Comparison of ENCODE assay signal across 37 mouse cellular contexts in the genomic region with DNA sequence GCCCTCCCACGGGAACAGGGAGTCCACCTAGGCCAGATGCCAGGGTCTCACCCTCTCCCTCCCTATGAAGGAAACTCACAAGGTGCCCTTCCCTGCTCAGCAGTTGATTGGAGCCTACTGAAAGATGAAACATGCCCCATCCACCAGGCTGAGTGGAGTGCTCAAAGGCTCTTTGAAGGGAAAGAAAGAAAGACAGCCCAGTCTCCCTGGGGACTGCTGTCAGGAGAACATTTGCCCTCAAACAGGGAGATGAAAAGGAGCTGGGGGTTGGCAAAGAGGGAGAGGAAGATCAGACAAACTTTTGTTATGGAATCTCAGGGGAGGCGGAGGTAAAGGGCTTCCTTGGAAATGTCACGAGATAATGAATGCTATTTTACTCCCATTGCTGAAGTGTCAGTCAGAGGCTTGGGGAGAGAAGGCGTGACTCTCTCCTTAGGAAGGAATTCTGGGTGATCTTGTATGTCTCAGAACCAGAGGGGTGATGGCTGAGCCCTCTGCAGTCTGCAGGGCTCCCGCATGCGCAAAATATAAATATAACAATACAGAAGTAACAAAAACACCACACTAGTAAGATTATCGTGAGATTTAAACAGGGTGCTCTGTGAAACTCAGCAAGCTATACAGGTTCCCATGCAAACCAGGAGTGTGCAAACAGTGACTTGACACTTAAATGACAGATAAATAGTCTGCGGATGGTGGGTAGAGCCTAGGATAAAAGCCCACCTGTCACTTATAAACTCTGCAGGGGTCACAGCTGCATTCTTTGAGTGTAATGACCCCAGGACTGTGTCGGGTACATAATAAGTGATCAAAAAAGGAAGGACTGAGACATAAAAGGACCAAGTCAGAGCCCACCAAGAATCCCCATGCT. TPM values are rescaled to one million over a fixed set of nuclear protein-coding genes. Genes with fewer than 3 reads are reported as not detected.
DNase-seq lines count a peak whose midpoint lies in the region; ATAC-seq and TF ChIP-seq lines count a peak whose summit lies in the region.
"Had no signal": no experiment of that assay in that cellular context is flagged by ENCODE, and none has a peak within 500 bp of the region (broad histone marks: within the 10 kb centered on the region; RNA-seq: fewer than 3 reads in every experiment).

No protein-coding gene starts in this region.

- intact Hi-C loops in left cerebral cortex, postnatal 14 days (cut with DNase I), result loop anchor here (10.0 kb wide), 1 partner anchor 263 kb away; no protein-coding TSS in a partner anchor

- H3K27me3 ChIP-seq in forebrain, embryonic 12.5 days, result no peaks in the 10 kb centered on the region
- H3K27me3 ChIP-seq in forebrain, embryonic 10.5 days (ENCODE audit: poor library complexity, severe bottlenecking), result no peaks in the 10 kb centered on the region
- H3K27me3 ChIP-seq in forebrain, postnatal 0 days (ENCODE audit: insufficient read depth, low read length), result no peaks in the 10 kb centered on the region
- no peaks in the 10 kb centered on the region for H3K27me3 ChIP-seq in midbrain, embryonic 14.5 days (ENCODE audit: control insufficient read depth, insufficient read depth, low read length)
- H3K27me3 ChIP-seq: embryonic facial prominence, embryonic 15.5 days; intestine, embryonic 15.5 days; neural tube, embryonic 13.5 days had no signal

- no peak overlapping the region for H3K4me3 ChIP-seq in forebrain, embryonic 12.5 days (replicated peaks)
- no peak overlapping the region for H3K4me3 ChIP-seq in forebrain, embryonic 10.5 days
- H3K4me3 ChIP-seq in forebrain, postnatal 0 days (ENCODE audit: low read depth, low read length), result no peak overlapping the region
- no peak overlapping the region for H3K4me3 ChIP-seq in midbrain, embryonic 14.5 days (replicated peaks; ENCODE audit: low read depth, low read length)
- H3K4me3 ChIP-seq: embryonic facial prominence, embryonic 15.5 days; hindbrain, embryonic 10.5 days; intestine, embryonic 15.5 days; myocyte; neural tube, embryonic 13.5 days had no signal

- no peak overlapping the region for H3K9ac ChIP-seq in forebrain, embryonic 12.5 days
- no peak overlapping the region for H3K9ac ChIP-seq in forebrain, postnatal 0 days
- no peak overlapping the region for H3K9ac ChIP-seq in midbrain, embryonic 14.5 days (replicated peaks; ENCODE audit: low read length)
- H3K9ac ChIP-seq: embryonic facial prominence, embryonic 15.5 days; intestine, embryonic 15.5 days; liver, embryonic 14.5 days; neural tube, embryonic 13.5 days had no signal

- ATAC-seq in forebrain, embryonic 12.5 days (ENCODE audit: low FRiP score), result no peak
- peak; percentile 44; the same call in 1 of the 2 replicates for ATAC-seq in forebrain, postnatal 0 days
- peak; percentile 68 for ATAC-seq in midbrain, embryonic 14.5 days (ENCODE audit: low FRiP score, low TSS enrichment)
- ATAC-seq: hindbrain, embryonic 16.5 days; intestine, embryonic 15.5 days had no signal

- no peak for TF ChIP-seq CTCF in forebrain, postnatal 0 days (IDR thresholded peaks at IDR 0.05; ENCODE audit: low read depth)

- H3K4me2 ChIP-seq in forebrain, embryonic 12.5 days, result no peak overlapping the region
- no peak overlapping the region for H3K4me2 ChIP-seq in forebrain, postnatal 0 days (ENCODE audit: low read depth)
- no peak overlapping the region for H3K4me2 ChIP-seq in midbrain, embryonic 14.5 days (ENCODE audit: low read length)
- H3K4me2 ChIP-seq: embryonic facial prominence, embryonic 15.5 days; intestine, embryonic 15.5 days; neural tube, embryonic 13.5 days had no signal

- DNase-seq in forebrain, embryonic 10.5 days (ENCODE audit: extremely low spot score, low spot score), result no peak
- peak; percentile 34 for DNase-seq in brain, adult 2 months (ENCODE audit: low read depth, low spot score)
- no peak for DNase-seq in forebrain, postnatal 0 days
- DNase-seq in midbrain, embryonic 14.5 days, result peak; percentile 79
- no peak for DNase-seq in left cerebral cortex, postnatal 14 days (ENCODE audit: low spot score in 2 of 2)
- no peak for DNase-seq in heart, adult 18-20 months
- DNase-seq in neural tube, embryonic 10.5 days (ENCODE audit: extremely low spot score, low spot score), result no peak
- DNase-seq: adrenal gland, postnatal 14 days; cerebellum, adult 2 months; cerebellum, postnatal 14 days; gastrocnemius, postnatal 10 days; heart, postnatal 14 days; kidney, adult 2 months; layer of hippocampus, adult 9-11 months; liver; lung, adult 2 months; lung, postnatal 10 days; thymus, postnatal 14 days had no signal

- peak overlapping the region; percentile 31; the same call in 1 of the 2 replicates for H3K27ac ChIP-seq in forebrain, embryonic 12.5 days
- no peak overlapping the region for H3K27ac ChIP-seq in forebrain, embryonic 10.5 days
- H3K27ac ChIP-seq in forebrain, postnatal 0 days (ENCODE audit: low read depth, low read length), result no peak overlapping the region
- H3K27ac ChIP-seq in midbrain, embryonic 14.5 days (replicated peaks; ENCODE audit: low read depth, low read length), result peak overlapping the region; percentile 43; the same call in 1 of the 2 replicates
- H3K27ac ChIP-seq: embryonic facial prominence, embryonic 15.5 days; hindbrain, embryonic 10.5 days; intestine, embryonic 15.5 days; kidney, postnatal 0 days; liver, embryonic 14.5 days; neural tube, embryonic 13.5 days had no signal

- no peaks in the 10 kb centered on the region for H3K36me3 ChIP-seq in forebrain, embryonic 12.5 days (replicated peaks)
- no peaks in the 10 kb centered on the region for H3K36me3 ChIP-seq in forebrain, embryonic 10.5 days (replicated peaks)
- no peaks in the 10 kb centered on the region for H3K36me3 ChIP-seq in forebrain, postnatal 0 days (ENCODE audit: insufficient read depth)
- no peaks in the 10 kb centered on the region for H3K36me3 ChIP-seq in midbrain, embryonic 14.5 days (ENCODE audit: control insufficient read depth, insufficient read depth, low read length)
- H3K36me3 ChIP-seq: embryonic facial prominence, embryonic 15.5 days; hindbrain, embryonic 10.5 days; intestine, embryonic 15.5 days; neural tube, embryonic 13.5 days had no signal

- 38% methylated on average over 9 of the region's 9 CpGs for WGBS in forebrain, embryonic 12.5 days
- 60% methylated on average over 9 of the region's 9 CpGs for WGBS in forebrain, embryonic 10.5 days
- WGBS in forebrain, postnatal 0 days, result 34% methylated on average over 9 of the region's 9 CpGs
- whole genome bisulfite sequencing in midbrain, embryonic 14.5 days, result 13% methylated on average over 9 of the region's 9 CpGs

- H3K9me3 ChIP-seq in forebrain, embryonic 12.5 days, result no peaks in the 10 kb centered on the region
- H3K9me3 ChIP-seq in forebrain, embryonic 10.5 days, result no peaks in the 10 kb centered on the region
- no peaks in the 10 kb centered on the region for H3K9me3 ChIP-seq in forebrain, postnatal 0 days (ENCODE audit: low read length)
- H3K9me3 ChIP-seq in midbrain, embryonic 14.5 days (ENCODE audit: control insufficient read depth, low read length), result no peaks in the 10 kb centered on the region
- H3K9me3 ChIP-seq: embryonic facial prominence, embryonic 15.5 days; hindbrain, embryonic 10.5 days; intestine, embryonic 15.5 days; neural tube, embryonic 13.5 days had no signal

- H3K4me1 ChIP-seq in forebrain, embryonic 12.5 days, result peaks cover 13% of the 10 kb centered on the region; the same call in 1 of the 2 replicates
- H3K4me1 ChIP-seq in forebrain, embryonic 10.5 days, result peaks cover 13% of the 10 kb centered on the region
- no peaks in the 10 kb centered on the region for H3K4me1 ChIP-seq in forebrain, postnatal 0 days (ENCODE audit: insufficient read depth)
- 0 out of 2 replicates have a peak, but pooled peaks cover 6% of the 10 kb centered on the region for H3K4me1 ChIP-seq in midbrain, embryonic 14.5 days (ENCODE audit: control insufficient read depth, insufficient read depth, low read length)
- H3K4me1 ChIP-seq: embryonic facial prominence, embryonic 15.5 days; intestine, embryonic 15.5 days had no signal

RNA-seq across cellular contexts. Expression of a gene that starts 18.7 kb away (rescaled TPM):
- polyA plus RNA-seq in forebrain, embryonic 12.5 days (2016; fragmentation: Nextera tagmentation; extraction: Ambion mirVana), result not detected in 2 replicates
- not detected in 2 replicates for polyA plus RNA-seq in forebrain, embryonic 10.5 days (2016; fragmentation: Nextera tagmentation; extraction: Ambion mirVana)
- total RNA-seq in forebrain, postnatal 0 days (2014; rRNA removed), result not detected in 2 replicates
- polyA plus RNA-seq in forebrain, postnatal 0 days (2015; fragmentation: Nextera tagmentation; extraction: Ambion mirVana), result not detected in 2 replicates
- polyA plus RNA-seq in midbrain, embryonic 14.5 days (2014; fragmentation: Nextera tagmentation; extraction: Ambion mirVana), result not detected in 2 replicates
- not detected for total RNA-seq in left cerebral cortex, postnatal 14 days (2021)
- total RNA-seq in heart, adult 18-20 months (2021), result not detected
- total RNA-seq: adrenal gland, postnatal 14 days; CH12.LX; ES-E14; heart, postnatal 14 days; left cerebral cortex, postnatal 10 days had no signal
- polyA plus RNA-seq: C2C12; embryonic facial prominence, embryonic 15.5 days; gonadal fat pad, adult 2 months; heart, embryonic 14.5 days; hindbrain, embryonic 10.5 days; hindbrain, embryonic 16.5 days; intestine, embryonic 15.5 days; kidney, adult 2 months; kidney, postnatal 0 days; limb, embryonic 11.5 days; liver, embryonic 14.5 days; lung, adult 2 months; myocyte; neural tube, embryonic 13.5 days; stomach, embryonic 14.5 days had no signal

RNA-seq across cellular contexts. Expression of a gene that starts 20.0 kb away (rescaled TPM):
- not detected in 2 replicates for polyA plus RNA-seq in forebrain, embryonic 12.5 days (2016; fragmentation: Nextera tagmentation; extraction: Ambion mirVana)
- polyA plus RNA-seq in forebrain, embryonic 10.5 days (2016; fragmentation: Nextera tagmentation; extraction: Ambion mirVana), result not detected in 2 replicates
- not detected in 2 replicates for total RNA-seq in forebrain, postnatal 0 days (2014; rRNA removed)
- polyA plus RNA-seq in forebrain, postnatal 0 days (2015; fragmentation: Nextera tagmentation; extraction: Ambion mirVana), result not detected in 2 replicates
- 0.17 TPM in 1 of 2 replicates, not detected in the other for polyA plus RNA-seq in midbrain, embryonic 14.5 days (2014; fragmentation: Nextera tagmentation; extraction: Ambion mirVana)
- not detected for total RNA-seq in left cerebral cortex, postnatal 14 days (2021)
- total RNA-seq in heart, adult 18-20 months (2021), result not detected
- total RNA-seq: adrenal gland, postnatal 14 days; CH12.LX; ES-E14; heart, postnatal 14 days had no signal
- polyA plus RNA-seq: C2C12; cerebellum, adult 2 months; hindbrain, embryonic 10.5 days; limb, embryonic 11.5 days had no signal

RNA-seq across cellular contexts. Expression of a gene that starts 28.9 kb away (rescaled TPM):
- polyA plus RNA-seq in forebrain, embryonic 12.5 days (2016; fragmentation: Nextera tagmentation; extraction: Ambion mirVana), result not detected in 2 replicates
- polyA plus RNA-seq in forebrain, embryonic 10.5 days (2016; fragmentation: Nextera tagmentation; extraction: Ambion mirVana), result not detected in 2 replicates
- total RNA-seq in forebrain, postnatal 0 days (2014; rRNA removed), result not detected in 2 replicates
- not detected in 2 replicates for polyA plus RNA-seq in forebrain, postnatal 0 days (2015; fragmentation: Nextera tagmentation; extraction: Ambion mirVana)
- not detected in 2 replicates for polyA plus RNA-seq in midbrain, embryonic 14.5 days (2014; fragmentation: Nextera tagmentation; extraction: Ambion mirVana)
- total RNA-seq in left cerebral cortex, postnatal 14 days (2021), result not detected
- total RNA-seq in heart, adult 18-20 months (2021), result not detected
- total RNA-seq: adrenal gland, postnatal 14 days; CH12.LX; ES-E14; gastrocnemius, postnatal 10 days; heart, postnatal 14 days; left cerebral cortex, postnatal 10 days had no signal
- polyA plus RNA-seq: cerebellum, adult 2 months; cortical plate, adult 2 months; embryonic facial prominence, embryonic 15.5 days; frontal cortex, adult 2 months; hindbrain, embryonic 10.5 days; hindbrain, embryonic 16.5 days; intestine, embryonic 15.5 days; kidney, adult 2 months; kidney, postnatal 0 days; limb, embryonic 11.5 days; liver, embryonic 14.5 days; lung, adult 2 months; myocyte; neural tube, embryonic 13.5 days had no signal

RNA-seq across cellular contexts. Expression of a gene that starts 38.0 kb away (rescaled TPM):
- polyA plus RNA-seq in forebrain, embryonic 12.5 days (2016; fragmentation: Nextera tagmentation; extraction: Ambion mirVana), result 0.06 TPM in 1 of 2 replicates, not detected in the other
- not detected in 2 replicates for polyA plus RNA-seq in forebrain, embryonic 10.5 days (2016; fragmentation: Nextera tagmentation; extraction: Ambion mirVana)
- 0.69 TPM in 1 of 2 replicates, not detected in the other for total RNA-seq in forebrain, postnatal 0 days (2014; rRNA removed)
- polyA plus RNA-seq in forebrain, postnatal 0 days (2015; fragmentation: Nextera tagmentation; extraction: Ambion mirVana), result 0.15 TPM in 1 of 2 replicates, not detected in the other
- polyA plus RNA-seq in midbrain, embryonic 14.5 days (2014; fragmentation: Nextera tagmentation; extraction: Ambion mirVana), result 0.12 and 0.16 TPM in 2 replicates
- not detected for total RNA-seq in left cerebral cortex, postnatal 14 days (2021)
- total RNA-seq in heart, adult 18-20 months (2021), result under 1 TPM in 1 of 2 experiments, not detected in 1; 0.28 TPM
- total RNA-seq: CH12.LX; ES-E14; heart, postnatal 14 days; left cerebral cortex, postnatal 10 days had no signal
- polyA plus RNA-seq: C2C12; embryonic facial prominence, embryonic 15.5 days; heart, embryonic 14.5 days; intestine, embryonic 15.5 days; limb, embryonic 11.5 days; lung, adult 2 months; neural tube, embryonic 13.5 days; stomach, embryonic 14.5 days had no signal

Comparison
In these comparisons a context has a peak if more than half of its experiments do, and no peak if none do; other contexts are left out.
1. H3K27ac ChIP-seq: peak in forebrain, embryonic 12.5 days (single experiment) and midbrain, embryonic 14.5 days (single experiment); none in forebrain, embryonic 10.5 days (single experiment) and forebrain, postnatal 0 days (single experiment).
2. DNase-seq: peak in brain, adult 2 months (single experiment) and midbrain, embryonic 14.5 days (single experiment); none in forebrain, embryonic 10.5 days (single experiment), forebrain, postnatal 0 days (single experiment), left cerebral cortex, postnatal 14 days (0 of 2), heart, adult 18-20 months (0 of 2) and neural tube, embryonic 10.5 days (single experiment).